Mouse (Mus musculus) liver, postnatal 0 days (tissue): ENCODE data around the gene 1810010H24Rik.

Experiments used
- CTCF ChIP-seq: sonication (generic); IDR thresholded peaks from 2 replicates; pipeline ENCODE4 v1.5.1; 2016; ENCODE audit warnings: antibody characterized with exemption, low read depth
- EP300 ChIP-seq: IDR thresholded peaks from 2 replicates; pipeline ENCODE4 v1.6.1; 2016; ENCODE audit warnings: antibody characterized with exemption, low read depth, mild to moderate bottlenecking

- 0 out of 2 replicates have a peak, but pooled peaks have one; percentile 13 for TF ChIP-seq CTCF
- TF ChIP-seq EP300, result no peak
Measured at GRCm38 (mm10) chr11:107046766-107047620, 21.5 kb downstream of the 1810010H24Rik start.
